Mouse (Mus musculus): ENCODE measurements around the gene Cdcp2. TPM values are rescaled to one million over a fixed set of nuclear protein-coding genes. Genes with fewer than 3 reads are reported as not detected.

The Cdcp2 gene
- total and polyA plus RNA-seq, 3 experiments = not detected

GRCm38 (mm10) chr4:107096043-107096442 is 648 bp upstream of the Cdcp2 start:
- peak overlapping the region; percentile 47 for H3K27ac ChIP-seq (ENCODE audit: control insufficient read depth, low read depth, low read length)
- no peaks in the 10 kb centered on the region for H3K27me3 ChIP-seq (ENCODE audit: control insufficient read depth in 1 of 2, insufficient read depth in 2 of 2, low read length in 2 of 2)
- DNase-seq (ENCODE audit: low read depth, low spot score) = peak; percentile 69
- H3K4me1 ChIP-seq (ENCODE audit: control insufficient read depth in 1 of 2, insufficient read depth in 2 of 2, low read length in 2 of 2) = peaks cover 5 to 10% of the 10 kb centered on the region in 2 experiments; a peak in 3 of 4 replicates
- H3K9me3 ChIP-seq (replicated peaks; ENCODE audit: insufficient read depth, low read length) = no peaks in the 10 kb centered on the region
- TF ChIP-seq SIN3A (IDR thresholded peaks at IDR 0.05; ENCODE audit: low read length) (no peak), TAL1 (IDR thresholded peaks at IDR 0.05; ENCODE audit: low read length) (peak; percentile 59), RAD21 (IDR thresholded peaks at IDR 0.05; ENCODE audit: low read depth, low read length) (no peak), GATA1 (IDR thresholded peaks at IDR 0.05; ENCODE audit: low read depth, low read length) (0 out of 2 replicates have a peak, but pooled peaks have one; percentile 28), MAX (IDR thresholded peaks at IDR 0.05; ENCODE audit: low read length) (peak; percentile 40), MYC (IDR thresholded peaks at IDR 0.05; ENCODE audit: low read depth, low read length) (peak; percentile 67), TCF12 (IDR thresholded peaks at IDR 0.05; ENCODE audit: low read depth, low read length) (0 out of 2 replicates have a peak, but pooled peaks have one; percentile 26), UBTF (IDR thresholded peaks at IDR 0.05; ENCODE audit: borderline replicate concordance, insufficient read depth, low read depth, low read length) (no peak), POLR2AphosphoS5 (IDR thresholded peaks at IDR 0.05; ENCODE audit: borderline replicate concordance, low read depth, low read length) (no peak), MXI1 (IDR thresholded peaks at IDR 0.05; ENCODE audit: low read depth, low read length) (peak; percentile 26; the same call in 1 of the 2 replicates), NRF1 (IDR thresholded peaks at IDR 0.05; ENCODE audit: insufficient read depth, low read depth, low read length, poor library complexity, severe bottlenecking) (no peak), EP300 (IDR thresholded peaks at IDR 0.05; ENCODE audit: low read depth in 1 of 2, low read length in 2 of 2) (0 out of 4 replicates have a peak, but pooled peaks of 1 of the 2 experiments have one; percentile 12)
- H3K79me2 ChIP-seq (ENCODE audit: control insufficient read depth, insufficient read depth, low read length, poor library complexity) = no peaks in the 10 kb centered on the region
- H3K4me3 ChIP-seq (ENCODE audit: control insufficient read depth in 1 of 2, insufficient read depth in 1 of 2, low read depth in 2 of 2, low read length in 2 of 2) = no peak overlapping the region
- peak overlapping the region; percentile 52 for H3K9ac ChIP-seq (ENCODE audit: control insufficient read depth, low read depth, low read length, poor library complexity, severe bottlenecking)
- H3K36me3 ChIP-seq (ENCODE audit: control insufficient read depth in 1 of 2, insufficient read depth in 2 of 2, low read length in 2 of 2) = no peaks in the 10 kb centered on the region

GRCm38 (mm10) chr4:107097871-107098270 is 1.2 kb downstream of the Cdcp2 start:
- Histone ChIP-seq H3K4me3 (ENCODE audit: control insufficient read depth in 1 of 2, insufficient read depth in 1 of 2, low read depth in 2 of 2, low read length in 2 of 2) (no peak overlapping the region), H3K79me2 (ENCODE audit: control insufficient read depth, insufficient read depth, low read length, poor library complexity) (no peaks in the 10 kb centered on the region), H3K9me3 (replicated peaks; ENCODE audit: insufficient read depth, low read length) (no peaks in the 10 kb centered on the region), H3K36me3 (ENCODE audit: control insufficient read depth in 1 of 2, insufficient read depth in 2 of 2, low read length in 2 of 2) (peaks cover 0 to 2% of the 10 kb centered on the region in 2 experiments; a peak in 1 of 4 replicates), H3K9ac (ENCODE audit: control insufficient read depth, low read depth, low read length, poor library complexity, severe bottlenecking) (no peak overlapping the region), H3K27ac (ENCODE audit: control insufficient read depth, low read depth, low read length) (no peak overlapping the region), H3K4me1 (ENCODE audit: control insufficient read depth in 1 of 2, insufficient read depth in 2 of 2, low read length in 2 of 2) (peaks cover 12 to 17% of the 10 kb centered on the region in 2 experiments; a peak in 3 of 4 replicates), H3K27me3 (ENCODE audit: control insufficient read depth in 1 of 2, insufficient read depth in 2 of 2, low read length in 2 of 2) (no peaks in the 10 kb centered on the region)
- no peak for TF ChIP-seq MXI1 (IDR thresholded peaks at IDR 0.05; ENCODE audit: low read depth, low read length)
- TF ChIP-seq BHLHE40 (IDR thresholded peaks at IDR 0.05; ENCODE audit: borderline replicate concordance, low read depth, low read length) = no peak
- TF ChIP-seq MYB (IDR thresholded peaks at IDR 0.05; ENCODE audit: low read depth, low read length) = no peak
- no peak for TF ChIP-seq KAT2A (conservative IDR thresholded peaks at IDR 0.05; ENCODE audit: low read depth, low read length)
- no peak for TF ChIP-seq SIN3A (IDR thresholded peaks at IDR 0.05; ENCODE audit: low read length)
- no peak for TF ChIP-seq MAZ (IDR thresholded peaks at IDR 0.05; ENCODE audit: low read depth, low read length)
- TF ChIP-seq MYC (IDR thresholded peaks at IDR 0.05; ENCODE audit: low read depth, low read length) = no peak
- no peak for TF ChIP-seq POLR2AphosphoS5 (IDR thresholded peaks at IDR 0.05; ENCODE audit: borderline replicate concordance, low read depth, low read length)
- TF ChIP-seq ETS1 (IDR thresholded peaks at IDR 0.05; ENCODE audit: low read depth, low read length) = no peak
- no peak for TF ChIP-seq CTCF (IDR thresholded peaks at IDR 0.05 in 2 of 3, conservative IDR thresholded peaks at IDR 0.05 in 1 of 3; ENCODE audit: control insufficient read depth in 1 of 3, insufficient read depth in 1 of 3, low read depth in 2 of 3, low read length in 3 of 3, poor library complexity in 1 of 3, severe bottlenecking in 1 of 3)
- no peak for TF ChIP-seq UBTF (IDR thresholded peaks at IDR 0.05; ENCODE audit: borderline replicate concordance, insufficient read depth, low read depth, low read length)
- TF ChIP-seq SMC3 (IDR thresholded peaks at IDR 0.05; ENCODE audit: low read depth, low read length) = no peak
- no peak for TF ChIP-seq USF2 (IDR thresholded peaks at IDR 0.05; ENCODE audit: borderline replicate concordance in 1 of 2, insufficient read depth in 1 of 2, low read depth in 1 of 2, low read length in 2 of 2)
- TF ChIP-seq NELFE (IDR thresholded peaks at IDR 0.05; ENCODE audit: low read depth, low read length) = no peak
- DNase-seq (ENCODE audit: low read depth, low spot score) = no peak
